Mouse (Mus musculus) erythroblast, embryonic 14.5 days (primary cell): ENCODE data around the gene Foxq1.

Experiments used
- GATA1 ChIP-seq: IDR thresholded peaks from 2 replicates; pipeline ENCODE4 v1.6.1; 2012; ENCODE audit warnings: low read length, inconsistent platforms, mixed read lengths
- TAL1 ChIP-seq: IDR thresholded peaks from 3 replicates; pipeline ENCODE4 v1.6.1; 2012; ENCODE audit warnings: low read length, inconsistent platforms, mixed read lengths

- TF ChIP-seq TAL1 (no peak), GATA1 (no peak)
These were observed 2.0 kb downstream of the Foxq1 start for GRCm38 (mm10) chr13:31557768-31558520.
